Mouse (Mus musculus) stomach, embryonic 14.5 days (tissue): ENCODE data around the gene Gm20431. TPM values are rescaled to one million over a fixed set of nuclear protein-coding genes. Genes with fewer than 3 reads are reported as not detected.

Source experiments
- ATAC-seq: fragments of 200-750 bp; cut with Nextera tagmentation; 2 replicates; pipeline ENCODE4 v1.8.0; 2017; ENCODE audit warnings: low read depth, moderate TSS enrichment; ENCODE audit not compliant: insufficient number of reproducible peaks, insufficient read depth, low FRiP score
- H3K27ac ChIP-seq: fragments of 300-500 bp; sonication (generic); 2 replicates; pipeline ENCODE4 v1.5.1; 2014; ENCODE audit warnings: mild to moderate bottlenecking, low read length, moderate library complexity, mixed read lengths
- H3K27me3 ChIP-seq: fragments of 300-500 bp; sonication (generic); 2 replicates; pipeline ENCODE4 v1.6.1; 2014; ENCODE audit warnings: low read length, control low read depth, mixed read lengths; ENCODE audit not compliant: control insufficient read depth, insufficient read depth
- H3K36me3 ChIP-seq: fragments of 300-500 bp; sonication (generic); 2 replicates; pipeline ENCODE4 v1.6.1; 2014; ENCODE audit warnings: mild to moderate bottlenecking, control low read depth, low read length, moderate library complexity, mixed read lengths; ENCODE audit not compliant: control insufficient read depth, insufficient read depth
- H3K4me1 ChIP-seq: fragments of 300-500 bp; sonication (generic); 2 replicates; pipeline ENCODE4 v1.6.1; 2014; ENCODE audit warnings: low read length, control low read depth, mixed read lengths; ENCODE audit not compliant: control insufficient read depth, insufficient read depth
- H3K4me2 ChIP-seq: fragments of 300-500 bp; sonication (generic); replicated peaks from 2 replicates; pipeline ENCODE4 v1.6.1; 2014; ENCODE audit warnings: low read depth, low read length, control low read depth
- H3K4me3 ChIP-seq: fragments of 300-500 bp; sonication (generic); 2 replicates; pipeline ENCODE4 v1.5.1; 2014; ENCODE audit warnings: low read depth, low read length, control low read depth
- H3K9ac ChIP-seq: fragments of 300-500 bp; sonication (generic); replicated peaks from 2 replicates; pipeline ENCODE4 v1.6.1; 2014; ENCODE audit warnings: low read depth, mild to moderate bottlenecking, control low read depth, low read length, moderate library complexity, mixed read lengths
- H3K9me3 ChIP-seq: fragments of 300-500 bp; sonication (generic); 2 replicates; pipeline ENCODE4 v1.6.1; 2016; ENCODE audit warnings: low read depth, low read length, control low read depth; ENCODE audit not compliant: control insufficient read depth
- WGBS: fragments of 180-500 bp; shearing (Covaris S2); extraction: QIAGEN DNeasy Blood & Tissue Kit; methylation state at CpG from one replicate; pipeline ENCODE4 v1.1.7; 2014; 5-methylcytosine and 5-hydroxymethylcytosine counted together
- polyA plus RNA-seq: library from polyadenylated mRNA; unstranded; fragments of >200 nt; fragmentation: Nextera tagmentation; extraction: Ambion mirVana; gene quantifications from 2 replicates; pipeline ENCODE4 v1.2.1, GENCODE M21; 2014

Gene Gm20431
- polyA plus RNA-seq, 1 experiment from 2014 or later, result 8.1 TPM

- H3K27me3 ChIP-seq, result no peaks in the 10 kb centered on the region
- peak overlapping the region; percentile 15 for H3K4me3 ChIP-seq
- peak overlapping the region; percentile 46 for H3K4me2 ChIP-seq
- no peaks in the 10 kb centered on the region for H3K9me3 ChIP-seq
- ATAC-seq, result no peak
- H3K9ac ChIP-seq, result no peak overlapping the region
- no peak overlapping the region for H3K27ac ChIP-seq
- H3K36me3 ChIP-seq, result no peaks in the 10 kb centered on the region
- 78% methylated on average over 7 of the region's 7 CpGs for WGBS
- peaks cover 20% of the 10 kb centered on the region for H3K4me1 ChIP-seq
Measured at GRCm38 (mm10) chr2:167634865-167635512, 26.3 kb downstream of the Gm20431 start.

DNA sequence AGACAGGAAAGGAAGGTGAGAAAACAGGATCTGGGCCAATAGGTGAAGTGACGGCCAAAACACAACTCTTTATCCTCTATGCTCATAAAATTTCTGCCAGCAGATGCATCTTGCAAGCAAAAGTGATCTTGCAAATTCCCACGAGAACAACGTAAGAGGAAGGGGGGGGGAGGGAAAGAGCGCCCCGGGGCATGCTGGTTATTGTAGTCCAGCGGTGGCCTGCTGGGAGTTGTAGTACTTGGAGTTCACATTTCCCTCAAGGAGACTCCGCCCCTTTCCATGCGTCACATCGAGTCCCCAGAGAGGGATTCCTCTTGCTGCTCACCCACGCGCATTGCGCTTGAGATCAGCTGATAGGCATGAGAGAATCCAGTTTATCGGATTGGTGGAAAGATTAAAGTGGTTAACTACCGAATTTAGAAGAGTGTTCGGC is 26.9 kb downstream of the Gm20431 start:
- ATAC-seq, result peak; percentile 84
- H3K27ac ChIP-seq, result peak overlapping the region; percentile 66; the same call in 1 of the 2 replicates
- peaks cover 25% of the 10 kb centered on the region for H3K4me1 ChIP-seq

DNA sequence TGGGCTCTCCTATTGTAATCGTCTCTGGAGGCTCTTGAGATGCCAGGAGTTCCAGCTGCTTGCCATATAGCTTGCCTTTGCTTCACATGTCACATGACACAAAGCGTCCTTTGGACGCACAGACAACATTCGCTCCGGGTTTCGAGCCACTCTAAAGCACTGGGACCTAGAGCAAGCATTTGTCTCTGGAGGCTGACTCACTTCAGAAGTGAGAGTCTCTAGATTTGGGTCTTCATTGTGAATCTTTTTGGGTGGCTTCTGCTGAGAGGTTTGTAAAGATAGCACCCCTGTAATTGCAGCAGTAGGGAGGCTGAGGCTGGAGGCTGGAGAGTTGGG is 27.8 kb downstream of the Gm20431 start:
- no peak for ATAC-seq
- H3K36me3 ChIP-seq, result no peaks in the 10 kb centered on the region
- H3K9me3 ChIP-seq, result no peaks in the 10 kb centered on the region
- peaks cover 33% of the 10 kb centered on the region for H3K4me1 ChIP-seq
- 89% methylated on average over 6 of the region's 6 CpGs for WGBS
- H3K4me2 ChIP-seq, result no peak overlapping the region
- no peak overlapping the region for H3K4me3 ChIP-seq
- H3K27me3 ChIP-seq, result no peaks in the 10 kb centered on the region
- peak overlapping the region; percentile 66; the same call in 1 of the 2 replicates for H3K27ac ChIP-seq
- no peak overlapping the region for H3K9ac ChIP-seq

More for the DNA sequence above, 26.9 kb downstream of the Gm20431 start:
- H3K4me3 ChIP-seq, result peak overlapping the region; percentile 15
- 0% methylated on average over 15 of the region's 15 CpGs for WGBS
- H3K36me3 ChIP-seq, result no peaks in the 10 kb centered on the region
- no peaks in the 10 kb centered on the region for H3K9me3 ChIP-seq
- H3K27me3 ChIP-seq, result no peaks in the 10 kb centered on the region
- H3K9ac ChIP-seq, result no peak overlapping the region
- peak overlapping the region; percentile 46 for H3K4me2 ChIP-seq

GRCm38 (mm10) chr2:167632731-167633536 is 28.4 kb downstream of the Gm20431 start:
- H3K4me3 ChIP-seq, result peak overlapping the region; percentile 89; the same call in 1 of the 2 replicates
- no peak for ATAC-seq
- H3K4me2 ChIP-seq, result peak overlapping the region; percentile 73
- H3K27me3 ChIP-seq, result no peaks in the 10 kb centered on the region
- peak overlapping the region; percentile 83 for H3K27ac ChIP-seq
- H3K9ac ChIP-seq, result peak overlapping the region; percentile 90; the same call in 1 of the 2 replicates
- WGBS, result 71% methylated on average over 12 of the region's 12 CpGs
- H3K36me3 ChIP-seq, result no peaks in the 10 kb centered on the region; the same call in 1 of the 2 replicates
- H3K9me3 ChIP-seq, result no peaks in the 10 kb centered on the region
- peaks cover 36% of the 10 kb centered on the region for H3K4me1 ChIP-seq

DNA sequence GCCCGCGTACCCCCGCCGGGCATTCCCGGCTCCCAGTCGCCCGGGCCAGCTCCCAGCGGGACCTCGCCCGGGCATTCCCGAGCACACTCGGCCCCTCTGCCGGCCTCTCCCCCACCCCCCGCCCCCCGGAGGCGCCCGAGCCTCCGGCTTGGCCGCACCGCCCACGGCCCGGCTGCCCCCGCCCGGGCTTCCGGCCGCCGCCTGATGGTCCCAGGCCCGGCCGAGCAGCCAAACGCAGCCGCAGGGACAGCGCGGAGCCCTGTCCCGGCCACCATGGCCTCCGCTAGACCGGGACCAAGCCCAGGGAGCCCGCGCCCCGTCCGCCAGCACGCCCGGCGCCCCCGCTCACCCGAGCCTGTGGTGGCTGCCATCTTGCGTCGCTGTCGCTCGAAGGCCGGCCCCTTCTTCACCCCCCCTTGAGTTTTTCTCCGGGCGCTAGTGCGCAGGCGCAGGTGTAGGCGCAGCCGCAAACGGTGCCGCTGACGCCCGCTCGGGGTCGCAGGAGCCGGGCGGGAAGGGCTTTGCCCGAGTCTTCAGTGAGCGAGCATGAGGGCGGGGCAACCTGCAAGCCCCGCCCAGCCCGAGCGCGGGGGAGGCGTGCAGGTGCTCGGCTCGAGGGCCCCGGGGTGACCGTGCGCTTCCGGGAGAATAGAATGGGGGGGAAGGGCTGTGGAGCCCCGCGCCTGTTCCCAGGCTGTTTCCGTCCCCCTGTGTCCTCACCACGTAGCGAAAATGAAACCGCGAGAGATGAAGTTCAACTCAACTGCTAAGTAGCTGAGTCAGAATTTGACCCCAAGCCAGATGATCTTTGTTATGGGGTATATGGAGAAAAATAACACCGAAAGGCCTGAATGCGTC is 29.5 kb downstream of the Gm20431 start, which contains the start of gene Ube2v1:
Ube2v1 (minus strand) TSS at position 505 of the 858 bp plus-strand sequence.
- H3K27me3 ChIP-seq, result no peaks in the 10 kb centered on the region
- H3K36me3 ChIP-seq, result peaks cover 6% of the 10 kb centered on the region
- under 1% methylated on average over 65 of the region's 87 CpGs for WGBS
- ATAC-seq, result peak; percentile 87
- peaks cover 36% of the 10 kb centered on the region for H3K4me1 ChIP-seq
- H3K27ac ChIP-seq, result peak within 1 kb of the TSS; percentile 83
- H3K4me3 ChIP-seq, result peak within 1 kb of the TSS; percentile 89
- H3K9ac ChIP-seq, result peak within 1 kb of the TSS; percentile 90
- H3K4me2 ChIP-seq, result peak within 1 kb of the TSS; percentile 73
- no peaks in the 10 kb centered on the region for H3K9me3 ChIP-seq

- no peaks in the 10 kb centered on the region for H3K27me3 ChIP-seq
- WGBS, result under 1% methylated on average over 31 of the region's 31 CpGs
- H3K9ac ChIP-seq, result peak overlapping the region; percentile 90
- H3K27ac ChIP-seq, result peak overlapping the region; percentile 83
- peak overlapping the region; percentile 73 for H3K4me2 ChIP-seq
- no peaks in the 10 kb centered on the region for H3K9me3 ChIP-seq
- H3K4me1 ChIP-seq, result peaks cover 36% of the 10 kb centered on the region
- peaks cover 8% of the 10 kb centered on the region for H3K36me3 ChIP-seq
- ATAC-seq, result no peak
- H3K4me3 ChIP-seq, result peak overlapping the region; percentile 89
Measured at GRCm38 (mm10) chr2:167631181-167631590, 30.1 kb downstream of the Gm20431 start.

GRCm38 (mm10) chr2:167630421-167630820 is 30.9 kb downstream of the Gm20431 start:
- Histone ChIP-seq H3K36me3 (peaks cover 8% of the 10 kb centered on the region), H3K9me3 (no peaks in the 10 kb centered on the region), H3K4me2 (peak overlapping the region; percentile 73), H3K4me3 (peak overlapping the region; percentile 89), H3K27ac (peak overlapping the region; percentile 83; the same call in 1 of the 2 replicates), H3K9ac (peak overlapping the region; percentile 90), H3K4me1 (peaks cover 36% of the 10 kb centered on the region), H3K27me3 (no peaks in the 10 kb centered on the region)
- ATAC-seq, result no peak
- 63% methylated on average over 5 of the region's 5 CpGs for WGBS
